Comparison of ENCODE assay signal across 11 mouse cellular contexts in the genomic region with DNA sequence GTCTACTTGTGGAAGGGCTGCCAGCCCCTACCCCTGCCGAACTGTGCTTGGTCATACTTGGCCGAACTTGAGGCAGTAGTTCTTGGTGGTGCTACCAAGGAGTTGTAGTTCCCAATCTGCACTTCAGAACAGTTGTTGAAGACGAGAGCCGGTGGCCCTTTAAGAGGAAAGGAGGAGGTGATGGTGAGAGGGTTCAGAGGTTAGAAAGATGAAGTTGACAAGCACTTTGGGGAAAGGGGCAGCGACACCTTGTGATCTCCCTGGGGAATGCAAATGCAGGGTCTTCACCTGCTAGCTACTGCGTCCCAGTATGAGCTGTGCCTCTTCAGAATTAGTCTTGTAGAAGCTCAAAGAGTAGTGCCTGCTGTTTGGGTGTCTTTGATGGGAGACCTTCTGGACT. TPM values are rescaled to one million over a fixed set of nuclear protein-coding genes. Genes with fewer than 3 reads are reported as not detected.
DNase-seq lines count a peak whose midpoint lies in the region; ATAC-seq and TF ChIP-seq lines count a peak whose summit lies in the region.
"Had no signal": no experiment of that assay in that cellular context is flagged by ENCODE, and none has a peak within 500 bp of the region (broad histone marks: within the 10 kb centered on the region; RNA-seq: fewer than 3 reads in every experiment).

No protein-coding gene starts in this region.

- no peak overlapping the region for H3K4me3 ChIP-seq in gastrocnemius, adult 2 months
- H3K4me3 ChIP-seq in limb, embryonic 11.5 days (ENCODE audit: low read depth, low read length) = no peak overlapping the region
- no peak overlapping the region for H3K4me3 ChIP-seq in limb, embryonic 10.5 days
- no peak overlapping the region for H3K4me3 ChIP-seq in forebrain, postnatal 0 days (ENCODE audit: low read depth, low read length)
- H3K4me3 ChIP-seq in intestine, embryonic 15.5 days (replicated peaks) = no peak overlapping the region
- H3K4me3 ChIP-seq: limb, embryonic 13.5 days; midbrain, embryonic 10.5 days had no signal

- H3K9ac ChIP-seq in limb, embryonic 11.5 days (ENCODE audit: low read length) = no peak overlapping the region
- H3K9ac ChIP-seq in forebrain, postnatal 0 days = no peak overlapping the region
- H3K9ac ChIP-seq in intestine, embryonic 15.5 days = no peak overlapping the region
- H3K9ac ChIP-seq: limb, embryonic 13.5 days had no signal

- no peak overlapping the region for H3K4me2 ChIP-seq in limb, embryonic 11.5 days (ENCODE audit: low read depth, severe bottlenecking)
- no peak overlapping the region for H3K4me2 ChIP-seq in forebrain, postnatal 0 days (ENCODE audit: low read depth)
- no peak overlapping the region for H3K4me2 ChIP-seq in intestine, embryonic 15.5 days (replicated peaks)

- H3K27ac ChIP-seq in gastrocnemius, adult 2 months = peak overlapping the region; percentile 87; the same call in 1 of the 2 replicates
- H3K27ac ChIP-seq in limb, embryonic 11.5 days (replicated peaks; ENCODE audit: low read depth, low read length) = no peak overlapping the region
- H3K27ac ChIP-seq in limb, embryonic 10.5 days = no peak overlapping the region
- H3K27ac ChIP-seq in forebrain, postnatal 0 days (ENCODE audit: low read depth, low read length) = no peak overlapping the region
- H3K27ac ChIP-seq in intestine, embryonic 15.5 days = no peak overlapping the region
- H3K27ac ChIP-seq: limb, embryonic 13.5 days; midbrain, embryonic 10.5 days had no signal

- WGBS in limb, embryonic 11.5 days = 25% methylated on average over 6 of the region's 6 CpGs
- 21% methylated on average over 6 of the region's 6 CpGs for WGBS in limb, embryonic 10.5 days
- WGBS in forebrain, postnatal 0 days = 23% methylated on average over 6 of the region's 6 CpGs
- 38% methylated on average over 6 of the region's 6 CpGs for WGBS in intestine, embryonic 15.5 days

- DNase-seq in gastrocnemius, adult 2 months = no peak
- no peak for DNase-seq in gastrocnemius, postnatal 36 days
- DNase-seq in limb, embryonic 11.5 days (ENCODE audit: low spot score) = peak; percentile 42
- DNase-seq in limb, embryonic 10.5 days (ENCODE audit: low spot score) = no peak
- peak; percentile 64 for DNase-seq in ES-CJ7 (ENCODE audit: low read depth, low spot score)
- peak; percentile 23 for DNase-seq in lung, postnatal 14 days
- no peak for DNase-seq in forebrain, postnatal 0 days

- intact Hi-C loops in gastrocnemius, adult 2 months (cut with DNase I) = no loop called here
- intact Hi-C loops in gastrocnemius, postnatal 36 days (cut with DNase I) = no loop called here

- no peaks in the 10 kb centered on the region for H3K36me3 ChIP-seq in limb, embryonic 11.5 days (ENCODE audit: control insufficient read depth, insufficient read depth, low read length)
- no peaks in the 10 kb centered on the region for H3K36me3 ChIP-seq in limb, embryonic 10.5 days
- no peaks in the 10 kb centered on the region for H3K36me3 ChIP-seq in forebrain, postnatal 0 days (ENCODE audit: insufficient read depth)
- no peaks in the 10 kb centered on the region for H3K36me3 ChIP-seq in intestine, embryonic 15.5 days
- H3K36me3 ChIP-seq: limb, embryonic 13.5 days; midbrain, embryonic 10.5 days had no signal

- TF ChIP-seq CTCF in gastrocnemius, adult 2 months (IDR thresholded peaks at IDR 0.05) = no peak
- no peak; the same call in 1 of the 2 replicates for TF ChIP-seq CTCF in forebrain, postnatal 0 days (IDR thresholded peaks at IDR 0.05; ENCODE audit: low read depth)

- ATAC-seq in limb, embryonic 11.5 days (ENCODE audit: insufficient number of reproducible peaks, low FRiP score, low TSS enrichment, low read depth) = no peak
- ATAC-seq in forebrain, postnatal 0 days = no peak
- no peak for ATAC-seq in intestine, embryonic 15.5 days

- H3K9me3 ChIP-seq in limb, embryonic 11.5 days (ENCODE audit: control insufficient read depth, low read length) = no peaks in the 10 kb centered on the region
- no peaks in the 10 kb centered on the region for H3K9me3 ChIP-seq in limb, embryonic 10.5 days (replicated peaks)
- no peaks in the 10 kb centered on the region for H3K9me3 ChIP-seq in forebrain, postnatal 0 days (ENCODE audit: low read length)
- H3K9me3 ChIP-seq in intestine, embryonic 15.5 days = no peaks in the 10 kb centered on the region
- H3K9me3 ChIP-seq: limb, embryonic 13.5 days; midbrain, embryonic 10.5 days had no signal

- H3K4me1 ChIP-seq in limb, embryonic 11.5 days (ENCODE audit: control insufficient read depth, insufficient read depth, low read length) = peaks cover 18% of the 10 kb centered on the region
- H3K4me1 ChIP-seq in limb, embryonic 10.5 days = peaks cover 59% of the 10 kb centered on the region
- H3K4me1 ChIP-seq in forebrain, postnatal 0 days (ENCODE audit: insufficient read depth) = peaks cover 7% of the 10 kb centered on the region; the same call in 1 of the 2 replicates
- peaks cover 29% of the 10 kb centered on the region for H3K4me1 ChIP-seq in intestine, embryonic 15.5 days (replicated peaks)

- H3K27me3 ChIP-seq in limb, embryonic 11.5 days (ENCODE audit: control insufficient read depth, insufficient read depth, low read length) = peaks cover 28% of the 10 kb centered on the region; the same call in 1 of the 2 replicates
- peaks cover 92% of the 10 kb centered on the region for H3K27me3 ChIP-seq in limb, embryonic 10.5 days (ENCODE audit: low read depth, poor library complexity, severe bottlenecking)
- H3K27me3 ChIP-seq in forebrain, postnatal 0 days (ENCODE audit: insufficient read depth, low read length) = peaks cover 80% of the 10 kb centered on the region
- H3K27me3 ChIP-seq in intestine, embryonic 15.5 days (replicated peaks) = peaks cover 6% of the 10 kb centered on the region; the same call in 1 of the 2 replicates

RNA-seq across cellular contexts. Expression of a gene that starts 1.3 kb away (rescaled TPM):
- 10 to 100 TPM in 1 of 2 experiments, 1 to 10 TPM in 1; 6.8 to 10.1 TPM for total RNA-seq in gastrocnemius, adult 2 months (2021)
- 1 to 10 TPM; 5.3 to 6.5 TPM for total RNA-seq in gastrocnemius, postnatal 36 days (2021)
- 13.2 and 15.0 TPM in 2 replicates for polyA plus RNA-seq in limb, embryonic 11.5 days (2014; fragmentation: Nextera tagmentation; extraction: Ambion mirVana)
- 7.7 and 13.3 TPM in 2 replicates for polyA plus RNA-seq in limb, embryonic 10.5 days (2016; fragmentation: Nextera tagmentation; extraction: Ambion mirVana)
- 1.6 and 3.6 TPM in 2 replicates for total RNA-seq in forebrain, postnatal 0 days (2014; rRNA removed)
- 1.6 and 1.7 TPM in 2 replicates for polyA plus RNA-seq in forebrain, postnatal 0 days (2015; fragmentation: Nextera tagmentation; extraction: Ambion mirVana)
- polyA plus RNA-seq in intestine, embryonic 15.5 days (2015; fragmentation: Nextera tagmentation; extraction: Ambion mirVana) = 6.7 and 7.0 TPM in 2 replicates

RNA-seq across cellular contexts. Expression of a gene that starts 3.5 kb away (rescaled TPM):
- total RNA-seq in gastrocnemius, adult 2 months (2021) = 1 to 10 TPM in 1 of 2 experiments, under 1 TPM in 1; 0.64 to 1.1 TPM
- under 1 TPM; 0.59 to 0.67 TPM for total RNA-seq in gastrocnemius, postnatal 36 days (2021)
- 26.3 and 30.8 TPM in 2 replicates for polyA plus RNA-seq in limb, embryonic 11.5 days (2014; fragmentation: Nextera tagmentation; extraction: Ambion mirVana)
- 25.3 and 29.3 TPM in 2 replicates for polyA plus RNA-seq in limb, embryonic 10.5 days (2016; fragmentation: Nextera tagmentation; extraction: Ambion mirVana)
- total RNA-seq in forebrain, postnatal 0 days (2014; rRNA removed) = 0.46 and 0.90 TPM in 2 replicates
- polyA plus RNA-seq in forebrain, postnatal 0 days (2015; fragmentation: Nextera tagmentation; extraction: Ambion mirVana) = 0.86 and 2.0 TPM in 2 replicates
- polyA plus RNA-seq in intestine, embryonic 15.5 days (2015; fragmentation: Nextera tagmentation; extraction: Ambion mirVana) = 45.2 and 45.6 TPM in 2 replicates

RNA-seq across cellular contexts. Expression of a gene that starts 19.4 kb away (rescaled TPM):
- total RNA-seq in gastrocnemius, adult 2 months (2021) = under 1 TPM in 1 of 2 experiments, not detected in 1; 0.18 TPM
- not detected for total RNA-seq in gastrocnemius, postnatal 36 days (2021)
- 0.17 TPM in 1 of 2 replicates, not detected in the other for polyA plus RNA-seq in limb, embryonic 11.5 days (2014; fragmentation: Nextera tagmentation; extraction: Ambion mirVana)
- 0.14 and 0.26 TPM in 2 replicates for polyA plus RNA-seq in limb, embryonic 10.5 days (2016; fragmentation: Nextera tagmentation; extraction: Ambion mirVana)
- total RNA-seq in forebrain, postnatal 0 days (2014; rRNA removed) = 0.38 and 0.48 TPM in 2 replicates
- 0.90 and 0.99 TPM in 2 replicates for polyA plus RNA-seq in forebrain, postnatal 0 days (2015; fragmentation: Nextera tagmentation; extraction: Ambion mirVana)
- polyA plus RNA-seq in intestine, embryonic 15.5 days (2015; fragmentation: Nextera tagmentation; extraction: Ambion mirVana) = 0.93 and 1.0 TPM in 2 replicates

RNA-seq across cellular contexts. Expression of a gene that starts 24.0 kb away (rescaled TPM):
- not detected for total RNA-seq in gastrocnemius, adult 2 months (2021)
- total RNA-seq in gastrocnemius, postnatal 36 days (2021) = not detected
- 0.39 and 0.68 TPM in 2 replicates for polyA plus RNA-seq in limb, embryonic 11.5 days (2014; fragmentation: Nextera tagmentation; extraction: Ambion mirVana)
- polyA plus RNA-seq in limb, embryonic 10.5 days (2016; fragmentation: Nextera tagmentation; extraction: Ambion mirVana) = 0.23 and 0.30 TPM in 2 replicates
- 0.38 TPM in 2 replicates for total RNA-seq in forebrain, postnatal 0 days (2014; rRNA removed)
- 0.65 and 1.1 TPM in 2 replicates for polyA plus RNA-seq in forebrain, postnatal 0 days (2015; fragmentation: Nextera tagmentation; extraction: Ambion mirVana)
- 0.31 and 0.52 TPM in 2 replicates for polyA plus RNA-seq in intestine, embryonic 15.5 days (2015; fragmentation: Nextera tagmentation; extraction: Ambion mirVana)

RNA-seq across cellular contexts. Expression of a gene that starts 26.9 kb away (rescaled TPM):
- not detected for total RNA-seq in gastrocnemius, adult 2 months (2021)
- total RNA-seq in gastrocnemius, postnatal 36 days (2021) = not detected
- 0.37 TPM in 1 of 2 replicates, not detected in the other for polyA plus RNA-seq in limb, embryonic 11.5 days (2014; fragmentation: Nextera tagmentation; extraction: Ambion mirVana)
- polyA plus RNA-seq in limb, embryonic 10.5 days (2016; fragmentation: Nextera tagmentation; extraction: Ambion mirVana) = 0.24 TPM in 1 of 2 replicates, not detected in the other
- total RNA-seq in forebrain, postnatal 0 days (2014; rRNA removed) = 0.23 and 0.43 TPM in 2 replicates
- polyA plus RNA-seq in forebrain, postnatal 0 days (2015; fragmentation: Nextera tagmentation; extraction: Ambion mirVana) = 0.20 and 0.54 TPM in 2 replicates
- 52.7 and 63.5 TPM in 2 replicates for polyA plus RNA-seq in intestine, embryonic 15.5 days (2015; fragmentation: Nextera tagmentation; extraction: Ambion mirVana)
- polyA plus RNA-seq: neural tube, embryonic 14.5 days had no signal

Comparison
In these comparisons a context has a peak if more than half of its experiments do, and no peak if none do; other contexts are left out.
1. DNase-seq: peak in limb, embryonic 11.5 days (single experiment), ES-CJ7 (single experiment) and lung, postnatal 14 days (single experiment); none in gastrocnemius, adult 2 months (single experiment), gastrocnemius, postnatal 36 days (0 of 2), limb, embryonic 10.5 days (single experiment) and forebrain, postnatal 0 days (single experiment).